Mouse (Mus musculus) 3134 (cell line): ENCODE measurements at regions not wholly inside any gene's neighbourhood (a gene's known extent, or its start where the extent isn't known, plus 50 kb on each side); places are given as distances from the start of the nearest gene placed in this dataset.

Experiments
- DNase-seq: peaks from one replicate; pipeline ENCODE4 v3.0.0-alpha.2; 2011; ENCODE audit warnings: low spot score; ENCODE audit not compliant: insufficient read length; ENCODE audit errors: extremely low read depth

DNA sequence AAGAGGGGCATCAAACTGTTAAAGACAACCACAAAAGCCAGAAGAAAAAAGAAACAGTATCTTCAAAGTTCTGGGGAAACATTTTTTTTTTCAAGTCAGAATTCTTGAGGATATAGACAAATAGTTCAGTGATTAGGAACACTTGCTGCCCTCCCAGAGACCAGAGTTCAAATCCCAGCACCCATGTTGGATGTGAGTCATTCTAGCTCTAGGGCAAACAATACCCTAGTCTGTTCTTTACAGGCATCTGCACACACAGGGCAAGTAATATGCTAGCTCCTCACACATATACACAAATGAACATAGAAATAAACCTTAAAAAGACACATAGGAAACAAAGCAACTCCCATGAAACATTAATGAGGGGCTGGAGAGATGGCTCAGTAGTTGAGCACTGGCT is 256.8 kb downstream of the Mreg start:
- no peak for DNase-seq

DNA sequence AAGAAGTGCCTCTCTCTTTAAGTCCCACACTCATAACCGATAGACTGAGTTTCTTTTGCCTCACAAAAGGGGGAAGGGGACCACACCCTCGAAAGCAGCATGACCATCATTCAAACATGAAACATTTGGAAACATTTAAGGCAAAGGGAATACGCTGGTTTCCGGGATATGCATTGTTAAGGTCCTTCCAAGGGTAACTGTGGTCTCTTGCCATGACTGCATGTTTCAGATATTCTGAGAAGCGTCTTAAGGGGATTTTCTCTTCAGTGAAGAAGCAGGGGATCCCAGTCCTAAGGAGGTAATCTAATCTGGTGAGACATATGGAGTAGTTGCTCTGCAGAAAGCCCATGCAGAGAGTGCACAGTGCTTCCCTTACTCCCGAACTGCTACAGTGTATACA is 258.8 kb downstream of the Mreg start:
- DNase-seq = no peak

DNA sequence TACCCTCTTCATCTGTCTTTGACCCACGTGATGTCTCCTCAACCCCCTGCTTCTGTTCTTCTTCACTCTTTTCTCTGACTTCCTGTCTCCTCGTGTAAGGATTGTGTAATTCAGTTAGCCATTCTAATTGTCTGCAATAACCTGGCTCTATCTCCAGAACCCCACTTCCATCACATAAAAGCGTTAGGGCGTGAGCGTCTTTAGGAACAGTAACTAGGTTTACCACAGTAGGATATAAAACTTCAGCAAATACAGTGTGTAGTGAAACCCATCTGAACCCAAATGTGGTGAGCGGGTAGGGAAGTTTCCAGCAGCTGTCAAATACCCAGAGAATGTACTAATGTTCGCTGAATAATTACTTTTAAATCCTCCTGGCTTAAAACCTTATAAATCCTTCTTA is 262.6 kb downstream of the Mreg start:
- no peak for DNase-seq

DNA sequence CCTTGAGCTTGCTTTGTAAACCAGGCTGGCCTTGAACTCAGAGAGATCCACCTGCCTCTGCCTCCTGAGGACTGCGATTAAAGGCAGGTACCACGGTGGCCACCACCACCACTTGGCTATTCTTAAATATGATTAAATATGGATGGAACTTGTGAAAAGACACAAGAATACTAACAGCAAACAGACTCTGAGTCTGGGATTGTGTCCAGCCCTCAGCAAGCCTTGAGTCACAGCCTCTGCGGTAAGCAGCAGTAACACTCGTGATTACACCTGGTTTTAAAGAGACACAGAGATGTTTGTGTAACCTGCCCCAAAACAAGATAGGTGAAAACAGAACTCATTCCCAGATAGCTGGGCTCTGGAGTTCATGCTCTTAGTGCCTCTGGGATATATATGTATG is 263.4 kb downstream of the Mreg start:
- peak; percentile 57 for DNase-seq

DNA sequence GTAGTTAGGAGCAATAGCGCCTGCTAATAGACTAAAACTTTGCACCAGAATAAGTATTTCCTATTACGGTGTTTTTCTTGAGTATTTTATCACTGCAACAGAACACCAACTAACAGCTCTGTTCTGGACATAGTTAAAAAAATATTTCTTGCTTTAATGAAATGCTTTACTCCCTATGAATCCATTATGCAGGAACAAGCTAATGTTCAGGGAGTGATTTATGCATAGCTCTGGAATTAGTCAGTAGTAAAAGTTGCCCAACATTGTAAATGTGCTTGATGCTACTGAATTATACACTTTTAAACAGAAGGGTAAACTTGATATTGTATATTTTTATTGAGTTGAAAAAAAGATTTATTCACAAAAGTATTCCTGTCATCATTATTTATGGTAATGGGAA is 264.6 kb downstream of the Mreg start:
- DNase-seq = no peak

DNA sequence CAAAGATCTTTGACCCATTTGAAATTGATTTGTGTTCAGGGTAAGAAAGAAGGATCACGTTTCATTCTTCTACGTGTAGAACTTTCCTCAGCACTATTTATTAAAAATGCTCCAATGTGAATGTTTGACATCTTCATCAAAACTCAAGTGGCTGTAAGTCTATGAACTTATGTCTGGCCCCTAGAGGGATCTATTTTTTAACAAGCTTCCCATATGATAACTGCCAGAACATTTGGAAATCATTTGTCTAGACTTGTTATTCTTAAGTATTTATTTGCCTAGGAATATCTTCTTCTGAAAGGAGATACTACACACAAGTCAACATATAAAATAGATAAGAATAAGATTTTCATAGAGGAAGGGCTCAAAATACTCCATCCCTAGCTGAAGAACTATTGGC is 265.2 kb downstream of the Mreg start:
- DNase-seq = no peak

DNA sequence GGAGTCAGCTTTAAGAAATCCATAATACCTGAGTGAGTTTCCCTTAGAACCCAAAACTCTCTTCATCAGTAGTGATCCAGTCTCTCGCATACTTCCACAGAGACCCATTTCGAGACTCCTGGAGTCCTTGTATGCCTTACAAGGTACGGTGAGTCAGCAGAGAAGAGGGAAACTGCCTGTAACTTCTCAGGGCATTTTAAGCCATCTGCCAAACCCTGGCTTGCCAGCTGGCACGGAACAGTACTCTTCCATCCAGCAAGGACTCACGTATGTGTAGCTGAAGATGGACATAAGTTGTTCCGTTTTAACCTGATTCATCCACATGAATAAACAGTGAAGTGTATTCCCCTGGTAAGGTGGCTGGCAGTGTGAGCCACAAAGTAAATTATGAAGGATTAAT is 267.0 kb downstream of the Mreg start:
- DNase-seq = peak; percentile 83

DNA sequence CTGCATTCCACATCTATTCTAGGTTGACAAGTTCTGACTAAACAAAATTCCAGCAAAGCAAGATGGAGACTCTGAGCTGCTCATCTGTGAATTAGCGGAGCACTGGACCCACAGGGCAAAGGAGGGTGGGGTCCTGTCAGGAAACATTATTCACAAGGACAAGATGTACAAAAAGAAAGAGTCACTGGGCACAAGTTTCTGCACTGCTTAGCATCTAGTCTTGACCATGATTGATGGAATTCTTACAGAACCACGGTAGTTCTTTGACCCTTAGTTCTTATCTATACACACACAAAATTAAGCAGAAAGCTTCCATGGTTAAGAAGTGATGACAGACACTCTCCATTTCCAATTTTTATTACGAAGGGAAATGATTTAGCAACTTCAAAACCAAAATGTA is 267.6 kb downstream of the Mreg start:
- no peak for DNase-seq

DNA sequence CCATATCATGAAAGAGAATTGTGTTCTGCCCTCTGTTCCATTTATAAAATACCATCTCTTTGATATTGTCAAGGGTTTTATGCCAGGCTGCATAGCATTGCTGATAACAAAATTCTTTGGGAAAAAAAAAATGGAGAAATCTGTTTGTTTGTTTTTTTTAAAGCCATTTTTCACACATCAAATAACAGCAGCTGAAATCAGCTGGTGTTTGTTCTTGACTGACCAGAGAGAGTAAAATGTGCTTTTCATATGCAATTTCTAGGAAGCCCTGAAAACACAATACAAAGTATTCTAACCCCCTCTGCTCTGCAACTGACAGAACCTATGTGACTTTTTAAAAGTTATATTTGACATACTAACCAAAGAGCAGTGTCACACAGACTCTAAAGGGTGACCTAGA is 270.0 kb downstream of the Mreg start:
- no peak for DNase-seq

DNA sequence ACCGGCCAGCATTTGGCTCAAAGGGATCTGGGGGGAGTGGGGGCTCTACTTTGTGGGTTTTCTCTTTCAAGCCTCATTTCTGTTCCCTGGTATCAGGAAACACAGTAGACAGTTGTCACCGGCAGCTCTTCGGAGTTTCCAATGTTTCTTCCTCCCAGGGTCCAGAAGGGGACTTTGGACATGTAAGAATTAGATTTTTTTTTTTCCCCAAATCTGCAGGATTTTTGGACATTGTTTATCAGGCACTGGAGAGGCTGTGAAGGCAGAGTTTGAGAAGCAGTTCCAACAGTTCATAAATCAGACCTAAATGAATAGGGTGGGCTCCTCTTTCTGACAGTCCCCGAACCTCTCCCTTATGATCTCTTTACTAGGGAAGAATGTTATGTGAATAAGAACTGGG is 270.4 kb downstream of the Mreg start:
- no peak for DNase-seq

DNA sequence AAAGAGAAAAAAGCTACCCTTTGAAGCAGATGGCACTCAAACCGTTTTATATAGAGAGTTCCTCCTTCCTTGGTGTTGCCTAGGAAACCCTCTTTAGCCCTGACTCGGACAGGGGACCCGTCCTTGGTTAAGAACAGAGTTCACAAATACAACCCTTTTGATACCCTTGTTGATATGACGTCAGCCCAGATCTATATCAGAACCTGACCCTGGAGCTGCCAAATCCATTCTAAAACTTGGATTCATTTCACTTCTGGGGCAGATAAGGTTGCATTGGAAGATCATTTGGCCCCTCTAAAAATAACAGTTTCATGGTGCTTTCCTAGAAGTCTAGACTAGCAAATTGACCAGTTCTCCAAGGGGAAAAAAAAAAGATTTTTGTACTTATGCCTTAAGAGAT is 271.2 kb downstream of the Mreg start:
- no peak for DNase-seq

DNA sequence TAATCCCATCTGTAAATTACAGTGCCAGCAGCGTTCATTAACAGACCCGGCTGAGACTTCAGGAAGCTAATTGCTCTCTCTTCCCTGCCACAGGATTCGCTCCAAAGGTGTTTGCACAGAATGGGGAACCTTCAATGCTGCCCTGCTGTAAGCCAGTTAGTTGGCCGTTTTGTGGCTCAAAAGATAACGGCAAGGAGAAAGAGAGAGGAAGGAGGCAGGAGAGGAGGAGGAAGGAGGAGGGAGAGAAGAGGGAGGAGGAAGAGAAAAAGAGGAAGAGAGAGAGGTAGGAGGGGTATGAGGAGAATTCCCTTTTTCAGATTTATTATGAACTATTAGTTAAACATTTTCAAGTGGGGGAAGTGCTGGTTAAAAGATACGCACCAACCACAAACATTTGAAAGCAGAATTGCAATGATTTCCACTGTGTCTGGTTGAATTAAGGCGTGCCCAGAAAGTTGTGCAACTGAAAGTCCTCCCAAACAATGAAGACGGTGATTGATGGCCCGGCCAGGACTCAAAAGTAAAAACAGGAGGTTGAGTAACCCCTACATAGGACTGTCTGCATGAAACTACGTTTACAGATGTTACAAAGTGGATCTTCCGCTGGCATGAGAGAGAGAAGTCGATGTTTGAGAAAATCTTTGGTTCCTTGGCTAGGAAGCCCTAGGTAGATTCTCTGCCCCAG is 273.6 kb downstream of the Mreg start:
- DNase-seq = no peak

DNA sequence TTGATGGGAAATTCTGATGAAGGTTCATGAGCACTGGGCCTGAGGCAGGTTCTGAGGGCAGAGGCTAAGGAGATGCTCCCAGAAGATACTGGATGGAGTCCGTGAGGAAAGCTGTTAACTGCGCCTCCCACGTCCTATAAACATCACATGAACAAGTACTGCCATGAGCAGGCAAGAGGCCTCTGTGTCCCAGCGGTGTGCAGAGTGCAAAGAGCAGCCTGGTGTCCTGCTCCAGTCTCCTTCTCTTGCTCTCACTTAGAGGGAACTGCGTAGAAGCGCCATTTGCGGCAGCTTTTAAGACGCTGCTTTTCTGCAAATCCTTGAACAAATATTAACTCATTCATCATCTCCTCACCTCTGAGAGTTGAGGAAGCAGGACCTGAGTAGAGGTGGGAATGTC is 274.2 kb downstream of the Mreg start:
- no peak for DNase-seq

DNA sequence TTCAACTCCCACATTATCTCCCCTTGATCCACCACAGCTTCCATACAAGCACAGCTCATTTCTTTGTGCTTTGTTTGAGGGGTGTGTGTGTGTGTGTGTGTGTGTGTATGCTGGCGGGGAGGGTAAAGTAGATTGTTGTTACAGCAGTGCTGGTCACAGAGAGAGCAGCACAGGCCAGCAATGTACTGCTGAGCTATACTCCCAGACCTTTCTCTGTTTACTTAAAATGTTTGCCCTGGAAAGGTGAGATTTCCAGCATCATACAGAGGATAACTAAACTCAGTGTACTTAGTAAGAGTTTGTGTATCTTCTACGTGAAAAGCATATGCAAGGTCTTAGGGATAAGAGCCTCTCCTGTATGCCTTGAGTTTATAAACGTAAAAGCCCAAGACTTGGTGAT is 274.9 kb downstream of the Mreg start:
- DNase-seq = no peak

DNA sequence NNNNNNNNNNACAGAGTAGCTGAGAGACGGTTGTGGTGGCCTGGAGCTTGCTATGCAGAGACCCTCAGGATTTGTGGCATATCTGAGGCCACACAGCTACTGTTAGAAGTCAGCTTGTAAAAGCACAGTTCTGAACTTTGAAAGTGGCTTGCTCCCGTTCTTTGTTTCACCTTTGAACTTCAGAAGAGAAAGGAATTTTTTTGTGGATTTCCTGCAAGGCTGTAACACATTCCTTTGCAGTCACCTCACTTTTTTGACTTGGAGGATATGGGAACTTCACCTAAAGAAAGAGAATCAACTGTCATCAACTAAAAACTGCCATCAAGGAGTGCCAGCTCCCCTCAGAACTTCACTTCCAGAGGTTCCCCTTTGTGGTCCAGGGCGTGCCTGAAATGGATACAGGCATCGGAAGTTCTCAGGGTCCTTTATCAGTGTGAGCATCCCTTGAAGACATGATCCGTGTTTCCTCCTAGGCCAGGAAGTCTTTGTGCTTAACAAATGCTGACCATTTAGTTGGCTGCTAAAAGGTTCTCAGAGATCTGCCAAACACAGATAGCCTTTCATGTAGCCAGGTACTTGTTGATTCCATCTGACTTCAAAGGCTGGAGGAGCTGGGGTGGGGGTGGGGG is 275.5 kb downstream of the Mreg start:
- peak; percentile 48 for DNase-seq

DNA sequence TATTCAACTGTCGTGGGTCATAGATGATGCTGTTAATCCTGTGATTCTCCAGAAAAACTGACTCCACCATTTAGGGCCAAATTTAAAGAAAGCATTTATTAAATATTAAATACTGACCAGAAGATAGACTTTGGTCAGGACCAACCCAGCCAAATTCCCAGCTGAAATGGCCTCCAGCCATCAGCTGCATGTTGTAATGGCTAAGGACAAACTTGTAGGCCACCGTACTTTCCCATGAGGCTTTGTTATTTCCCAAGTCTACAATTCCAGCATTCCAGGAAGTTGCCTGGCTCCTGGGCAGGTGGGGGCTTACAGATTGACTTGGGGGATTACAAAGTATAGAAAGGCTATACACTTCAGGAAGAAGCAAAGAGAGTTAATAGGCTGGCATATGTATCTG is 272.5 kb upstream of the Fn1 start:
- no peak for DNase-seq

DNA sequence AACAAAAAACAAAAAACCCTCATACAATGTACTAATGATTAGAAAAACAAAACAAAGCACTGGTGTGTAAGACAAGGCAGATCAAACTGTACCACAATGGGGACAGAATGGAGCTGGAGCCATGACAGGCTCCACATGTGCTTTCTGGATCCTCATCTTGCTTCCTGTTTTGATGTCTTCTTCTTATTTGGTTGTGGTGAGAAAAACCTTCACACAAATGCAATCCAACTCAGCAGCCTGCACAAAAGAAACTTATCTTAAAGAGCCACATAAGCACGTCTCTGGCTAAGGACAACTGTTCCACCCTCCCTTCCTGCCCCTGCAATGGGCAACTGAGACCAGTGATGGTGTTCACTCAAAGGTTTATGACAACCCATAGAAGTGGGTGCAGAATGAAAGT is 271.9 kb upstream of the Fn1 start:
- DNase-seq = no peak

DNA sequence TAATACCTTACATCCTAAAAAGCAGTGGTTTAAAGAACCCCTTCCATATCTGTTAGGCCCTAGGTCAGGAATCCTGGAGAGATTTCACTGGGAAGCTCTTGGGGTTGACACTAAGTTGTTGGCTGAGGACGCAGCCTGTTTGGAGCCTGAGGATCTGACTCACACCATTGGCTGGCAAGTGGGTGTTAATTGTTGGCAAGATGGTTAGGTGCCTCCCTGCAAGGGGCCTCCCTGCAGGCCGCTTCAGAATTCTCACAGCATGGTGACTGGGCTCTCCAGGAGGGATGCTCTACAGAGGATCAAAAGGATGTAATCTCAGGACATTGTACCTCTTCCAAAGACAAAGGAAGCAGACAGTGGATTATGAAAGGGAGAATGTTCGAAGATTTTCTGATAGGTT is 270.7 kb upstream of the Fn1 start:
- DNase-seq = peak; percentile 57

DNA sequence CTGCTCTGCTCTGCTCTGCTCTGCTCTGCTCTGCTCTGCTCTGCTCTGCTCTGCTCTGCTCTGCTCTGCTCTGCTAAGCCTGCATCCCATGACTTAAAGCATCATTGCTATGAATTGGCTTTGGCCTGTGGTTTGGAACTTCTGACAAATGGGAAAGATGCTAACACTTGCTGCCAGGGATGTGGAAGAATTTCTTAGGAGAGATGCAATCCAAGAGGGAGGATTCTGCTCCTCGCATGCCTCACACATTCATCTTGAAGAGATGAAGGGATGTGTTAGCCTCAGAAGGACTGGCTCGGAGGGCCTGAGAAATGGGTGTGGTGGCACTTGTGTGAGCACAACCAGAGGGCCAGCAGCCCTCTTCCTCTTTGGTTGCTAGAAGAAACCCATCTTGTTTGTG is 268.5 kb upstream of the Fn1 start:
- peak; percentile 57 for DNase-seq

DNA sequence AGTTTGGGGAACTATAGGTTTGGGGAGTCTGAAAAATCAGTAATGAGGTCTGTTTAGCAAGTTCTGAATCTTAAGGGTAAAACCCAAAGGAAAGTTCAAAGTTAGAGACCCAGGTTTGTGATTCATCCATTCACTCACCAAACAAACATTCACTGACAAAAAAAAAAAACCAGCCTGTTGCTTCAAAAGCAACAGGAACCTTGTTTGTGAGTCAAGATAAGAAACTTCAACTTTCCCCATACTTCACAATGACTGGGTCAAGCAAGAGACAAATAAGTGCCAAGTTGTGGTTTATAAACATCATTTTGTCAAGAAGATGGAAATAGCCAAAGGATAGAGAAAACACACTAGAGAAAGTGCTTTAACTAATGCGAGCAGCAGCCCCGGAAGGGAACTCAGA is 266.9 kb upstream of the Fn1 start:
- peak; percentile 60 for DNase-seq

DNA sequence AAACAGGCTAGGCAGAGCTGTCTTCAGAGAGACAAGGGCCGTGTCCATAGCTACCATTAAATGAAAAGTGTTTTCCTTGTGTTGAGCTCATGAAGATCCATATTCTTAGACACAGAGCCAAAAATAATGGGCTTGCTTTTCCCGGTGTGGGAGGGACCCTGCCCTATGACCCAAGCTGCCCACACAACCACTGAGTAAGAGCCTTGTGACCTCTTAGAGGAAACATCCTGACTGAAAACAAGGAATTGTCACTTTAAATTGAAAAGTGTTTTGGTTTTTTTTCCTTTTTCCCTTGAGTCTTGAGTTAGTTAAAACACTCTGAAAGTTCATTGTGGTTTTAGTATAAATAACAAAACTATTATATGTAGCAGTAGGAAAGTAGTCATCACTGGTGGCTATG is 264.0 kb upstream of the Fn1 start:
- DNase-seq = peak; percentile 67

DNA sequence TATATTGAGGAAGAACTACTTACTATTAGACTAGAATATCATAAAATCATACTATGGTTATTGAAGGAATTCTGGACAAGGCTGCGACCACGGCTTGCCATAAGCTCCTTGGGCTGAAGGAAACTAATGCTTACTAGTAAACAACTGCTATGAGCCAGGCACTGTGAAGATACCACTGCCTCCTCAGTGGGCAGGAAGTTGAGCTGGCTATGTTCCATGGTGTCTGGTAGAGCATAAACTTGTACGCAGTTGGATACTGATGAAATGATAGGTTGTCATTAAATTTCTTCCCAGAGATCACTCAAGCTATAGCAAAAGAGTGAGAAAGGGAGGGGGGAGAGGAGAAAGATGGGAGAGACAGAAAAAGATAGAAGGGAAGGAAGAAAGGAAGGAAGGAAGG is 261.4 kb upstream of the Fn1 start:
- no peak for DNase-seq

DNA sequence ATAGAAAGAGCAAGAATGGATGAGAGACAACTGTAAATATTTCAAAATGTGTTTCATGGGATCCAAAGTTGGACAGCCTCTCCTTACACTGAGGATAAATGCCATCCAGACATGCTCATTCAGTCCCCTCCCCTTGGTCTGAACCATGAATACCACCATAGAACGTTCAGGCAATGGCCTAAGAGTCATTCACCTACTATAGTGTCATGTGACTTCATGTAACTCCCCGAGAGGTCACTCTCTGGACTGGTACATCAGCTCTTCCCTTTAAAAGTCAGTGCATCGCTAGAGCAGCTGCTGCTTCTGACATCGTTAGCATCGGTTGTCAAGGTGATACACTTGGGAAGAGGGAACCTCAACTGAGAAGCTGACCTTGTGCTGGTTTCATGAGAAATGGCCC is 260.2 kb upstream of the Fn1 start:
- no peak for DNase-seq
